Mouse (Mus musculus) urinary bladder, postnatal 14 days (tissue): ENCODE measurements at regions not wholly inside any gene's neighbourhood (a gene's known extent, or its start where the extent isn't known, plus 50 kb on each side); places are given as distances from the start of the nearest gene placed in this dataset.

Experiments
- DNase-seq: peaks from one replicate; pipeline ENCODE4 v3.0.0; 2021; ENCODE audit warnings: low spot score

GRCm38 (mm10) chr10:14231464-14231863 is 265.6 kb downstream of the Hivep2 start:
- no peak for DNase-seq

GRCm38 (mm10) chr10:14217284-14217683 is 251.4 kb downstream of the Hivep2 start:
- no peak for DNase-seq

DNA sequence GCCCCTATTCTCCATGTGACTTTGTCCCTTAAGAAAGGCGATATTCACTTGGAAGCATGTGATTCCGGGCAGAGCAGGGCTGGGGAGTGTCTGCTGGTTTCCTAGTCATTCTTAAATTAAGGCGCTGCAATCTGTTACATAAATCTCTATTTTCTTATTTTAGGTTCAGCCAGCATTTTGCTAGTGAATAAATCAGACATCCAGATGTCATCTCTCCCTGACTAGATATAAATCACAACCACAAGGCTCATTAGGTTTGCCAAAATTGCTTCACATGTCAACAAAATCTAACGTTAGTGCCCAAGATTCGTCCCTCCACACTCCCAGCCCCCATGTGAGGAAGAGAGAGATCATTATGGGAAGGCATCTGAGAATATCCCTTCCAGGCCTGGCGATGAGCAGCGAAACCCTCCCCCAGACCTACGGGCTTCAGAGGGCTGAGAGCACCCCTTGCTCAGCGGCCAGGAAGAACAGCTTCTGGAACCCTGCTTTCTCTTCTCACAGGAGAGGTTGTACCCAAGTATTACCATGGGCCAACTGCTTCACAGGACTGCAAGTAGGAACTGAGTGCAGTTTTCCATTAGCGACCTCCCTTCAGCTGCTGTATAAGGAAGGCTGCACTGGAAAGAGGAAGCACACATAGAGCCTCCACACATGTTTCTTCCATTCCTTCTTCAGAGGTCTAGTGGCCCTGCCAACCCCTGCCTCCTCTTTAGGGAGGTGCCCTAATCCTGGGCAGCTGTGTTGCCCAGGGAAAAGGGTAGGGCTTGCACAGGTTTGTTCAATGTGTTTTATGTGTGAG is 250.5 kb downstream of the Hivep2 start:
- DNase-seq = no peak

DNA sequence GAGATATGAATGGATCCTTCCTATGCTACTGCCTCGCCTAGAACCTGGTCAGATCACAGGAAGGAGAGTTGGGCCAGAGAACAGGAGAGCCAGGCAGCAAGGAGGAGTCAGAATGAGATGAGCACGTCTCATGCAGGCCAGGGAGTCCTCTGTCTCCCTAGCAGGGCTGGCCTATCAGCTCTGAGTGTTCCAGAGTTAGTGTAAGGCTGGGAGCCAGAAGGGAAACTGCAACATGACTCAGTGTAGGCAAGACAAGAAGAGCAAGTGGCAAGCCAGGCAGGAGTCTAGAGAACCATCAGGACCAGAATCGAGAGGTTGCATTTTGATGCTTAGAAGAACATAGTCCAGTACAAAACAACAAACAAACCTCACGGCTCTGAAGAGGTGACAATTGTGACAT is 249.6 kb downstream of the Hivep2 start:
- DNase-seq = no peak

GRCm38 (mm10) chr10:14213536-14213935 is 247.7 kb downstream of the Hivep2 start:
- DNase-seq = no peak

DNA sequence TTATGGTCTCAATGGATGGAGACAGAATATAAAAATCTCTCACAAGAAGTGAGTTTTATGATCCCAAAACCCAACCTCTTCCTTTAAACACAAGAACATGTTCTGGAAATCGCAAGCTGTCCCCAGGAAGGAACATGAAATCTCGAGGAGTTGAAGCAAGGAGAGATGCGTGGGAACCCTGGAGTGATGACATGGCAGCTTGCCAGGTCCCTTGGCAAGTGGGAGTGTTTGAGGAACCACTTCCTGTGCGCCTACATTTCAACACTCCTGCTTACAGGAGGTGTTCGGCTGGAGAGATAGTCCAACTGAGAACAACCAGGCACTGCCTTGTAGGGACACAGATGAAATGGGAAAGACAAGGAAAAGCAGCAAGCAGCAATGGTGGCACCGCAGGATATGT is 246.1 kb downstream of the Hivep2 start:
- peak; percentile 28 for DNase-seq

- DNase-seq = no peak
Observed at GRCm38 (mm10) chr10:14211481-14211880, 245.6 kb downstream of the Hivep2 start.

- no peak for DNase-seq
Observed at GRCm38 (mm10) chr10:14210445-14210844, 244.6 kb downstream of the Hivep2 start.

DNA sequence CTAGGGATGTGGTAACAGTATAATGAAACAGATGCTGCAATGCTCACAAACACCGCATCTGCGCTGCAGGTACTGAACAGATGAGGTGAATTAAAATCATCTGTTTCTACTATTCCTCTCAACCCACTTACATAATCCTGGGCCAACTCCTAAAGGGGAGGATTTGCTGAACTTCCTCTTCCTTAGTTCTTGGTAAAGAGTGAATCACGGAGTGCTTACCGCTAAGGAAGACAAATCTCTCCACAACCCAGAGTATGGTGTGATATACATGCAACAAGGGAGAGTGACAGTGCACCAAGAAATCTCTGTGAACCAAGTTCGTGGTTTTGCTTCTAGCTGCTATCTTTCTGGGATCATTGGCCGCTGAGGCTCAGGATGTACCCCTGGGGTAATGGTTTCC is 244.2 kb downstream of the Hivep2 start:
- no peak for DNase-seq

GRCm38 (mm10) chr10:14208206-14208605 is 242.3 kb downstream of the Hivep2 start:
- DNase-seq = no peak

GRCm38 (mm10) chr10:14207616-14208015 is 241.7 kb downstream of the Hivep2 start:
- DNase-seq = no peak

DNA sequence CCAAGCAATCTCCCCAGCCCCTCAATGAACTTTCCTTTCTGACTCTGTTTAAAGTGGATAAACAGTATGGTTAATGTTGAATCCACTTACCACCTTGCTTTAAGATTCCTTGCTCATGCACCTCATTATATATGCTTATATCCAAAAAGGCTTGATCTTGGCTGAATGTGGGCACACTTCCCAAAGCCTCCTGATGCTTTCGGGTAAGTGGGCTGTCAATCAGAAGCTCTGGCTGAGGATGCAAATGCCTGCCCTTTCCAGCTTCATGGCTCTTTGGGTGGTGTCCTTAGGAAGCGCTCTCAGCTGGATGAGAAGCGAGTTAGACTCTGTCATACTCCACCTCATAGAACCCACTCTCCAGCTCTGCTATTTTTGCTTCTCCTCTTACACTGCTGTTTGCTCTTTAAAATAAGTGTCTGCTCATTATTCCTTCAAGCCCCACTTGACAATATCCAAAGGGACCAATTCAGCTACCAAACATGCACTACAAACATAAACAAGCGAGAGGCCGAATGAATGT is 241.2 kb downstream of the Hivep2 start:
- no peak for DNase-seq
